Mouse (Mus musculus) megakaryocyte progenitor cell, adult 5-6 weeks (primary cell): ENCODE measurements around the gene Exoc3l4. TPM values are rescaled to one million over a fixed set of nuclear protein-coding genes. Genes with fewer than 3 reads are reported as not detected.

ENCODE experiments used
- total RNA-seq, 2 experiments: library from RNA; stranded (forward) in 1 of 2; stranded (reverse) in 1 of 2; fragments of 157-497, 149-512 nt in 1 of 2; fragments of 200-1000 nt in 1 of 2; gene quantifications; 2 replicates each; pipeline versions ENCODE4 v1.2.3 to v1.2.4; 2015 to 2017

Exoc3l4 gene
- total RNA-seq, 2 experiments from 2014 or later = 0.42 TPM; not detected in 1

Other genes starting within 250 kb of the Exoc3l4 start
- gene 4930595D18Rik, start 232.5 kb upstream of the Exoc3l4 start, total RNA-seq (2015) = not detected in 2 replicates
- gene 4930595D18Rik, start 232.5 kb upstream of the Exoc3l4 start, total RNA-seq (2017) = not detected in 2 replicates
- gene Amn, start 145.9 kb upstream of the Exoc3l4 start, total RNA-seq (2015) = not detected in 2 replicates
- not detected in 2 replicates for gene Amn, start 145.9 kb upstream of the Exoc3l4 start, total RNA-seq (2017)
- gene Cdc42bpb, start 39.3 kb upstream of the Exoc3l4 start, total RNA-seq (2015) = 1.5 and 5.4 TPM in 2 replicates
- gene Cdc42bpb, start 39.3 kb upstream of the Exoc3l4 start, total RNA-seq (2017) = 2.9 and 5.2 TPM in 2 replicates
- gene Lbhd2, start 10.2 kb upstream of the Exoc3l4 start, total RNA-seq (2015) = 0.30 TPM in 1 of 2 replicates, not detected in the other
- gene Lbhd2, start 10.2 kb upstream of the Exoc3l4 start, total RNA-seq (2017) = not detected in 2 replicates
- gene Tnfaip2, start 25.5 kb downstream of the Exoc3l4 start, total RNA-seq (2015) = 18.3 and 20.9 TPM in 2 replicates
- 31.1 and 67.8 TPM in 2 replicates for gene Tnfaip2, start 25.5 kb downstream of the Exoc3l4 start, total RNA-seq (2017)
- gene Gm266, start 68.8 kb downstream of the Exoc3l4 start, total RNA-seq (2015) = not detected in 2 replicates
- gene Gm266, start 68.8 kb downstream of the Exoc3l4 start, total RNA-seq (2017) = not detected in 2 replicates
- 349 and 403 TPM in 2 replicates for gene Eif5, start 121.0 kb downstream of the Exoc3l4 start, total RNA-seq (2015)
- gene Eif5, start 121.0 kb downstream of the Exoc3l4 start, total RNA-seq (2017) = 221 and 322 TPM in 2 replicates
- 60.2 and 88.1 TPM in 2 replicates for gene Mark3, start 157.5 kb downstream of the Exoc3l4 start, total RNA-seq (2015)
- gene Mark3, start 157.5 kb downstream of the Exoc3l4 start, total RNA-seq (2017) = 63.5 and 73.1 TPM in 2 replicates